Mouse (Mus musculus): ENCODE results near the gene Dixdc1. TPM values are rescaled to one million over a fixed set of nuclear protein-coding genes. Genes with fewer than 3 reads are reported as not detected.

Gene Dixdc1
- total RNA-seq, 2 experiments from 2014 or later, result 12.6 to 14.8 TPM

DNA sequence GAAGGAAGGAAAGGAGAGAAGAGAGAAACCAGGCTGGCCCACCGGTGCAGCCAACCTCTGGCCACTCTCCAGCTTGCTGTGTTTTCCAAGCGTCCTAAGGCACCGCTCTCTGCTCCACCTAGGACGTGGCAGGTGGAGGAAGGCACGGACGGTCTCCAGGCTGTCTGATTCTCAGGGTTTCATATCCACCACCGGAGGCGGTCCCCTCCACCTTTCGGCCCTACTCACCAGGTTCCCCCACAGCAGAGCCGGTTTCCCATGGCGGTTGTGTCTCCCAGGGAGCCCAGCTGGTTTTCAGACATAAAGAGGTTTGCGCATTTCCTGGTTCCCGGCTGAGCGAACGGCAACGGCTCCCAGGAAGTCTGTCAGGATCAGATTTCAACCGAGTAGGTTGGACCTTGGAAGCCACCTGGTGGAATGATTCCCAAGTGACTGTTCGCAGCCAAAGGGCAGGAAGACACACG lies 6.9 kb upstream of the Dixdc1 start, which contains the start of gene 2310030G06Rik:
Gene 2310030G06Rik (minus strand): TSS at position 323 of the 464 bp plus-strand sequence.
- DNase-seq (ENCODE audit: low spot score in 2 of 2), result no peak

DNA sequence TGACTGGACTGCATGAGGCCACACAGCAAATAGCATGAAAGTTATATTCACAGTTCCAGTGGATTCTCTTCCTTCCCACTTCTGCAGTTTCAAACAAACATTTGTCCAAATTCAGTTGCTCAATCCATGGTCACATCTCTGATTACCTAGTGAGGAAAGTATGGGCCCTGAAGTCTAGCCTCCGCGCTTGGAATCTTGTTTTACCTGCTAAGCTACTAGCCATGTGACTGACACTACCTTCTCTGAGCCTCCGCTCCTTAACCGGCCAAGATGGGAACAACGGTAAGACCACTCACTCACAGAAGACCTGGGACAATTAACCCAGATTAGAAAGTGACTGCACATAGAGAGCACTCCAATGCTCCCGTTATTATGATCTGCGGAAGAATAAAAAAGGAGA lies 6.5 kb upstream of the Dixdc1 start:
- no peak for DNase-seq (ENCODE audit: low spot score in 2 of 2)

DNA sequence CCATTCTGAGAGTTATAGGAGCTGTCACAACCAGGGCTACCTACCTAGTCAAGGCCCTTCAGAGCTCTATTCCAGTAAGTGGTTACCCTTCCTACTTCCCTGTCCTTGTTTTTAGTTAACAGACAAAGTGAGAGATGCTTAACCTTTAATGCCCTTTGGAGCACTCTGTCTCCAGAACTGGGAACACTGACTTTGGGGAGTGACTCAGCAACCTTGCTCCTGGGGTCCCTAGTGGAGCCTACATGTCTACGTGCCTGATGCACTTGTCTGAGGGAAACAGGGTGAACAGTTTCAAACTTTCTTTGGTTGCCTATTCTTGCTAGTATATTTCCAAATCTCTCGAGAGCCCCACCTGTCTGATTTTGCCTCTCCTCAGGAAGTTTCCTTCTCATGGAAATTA lies 3.4 kb upstream of the Dixdc1 start:
- no peak for DNase-seq (ENCODE audit: low spot score in 2 of 2)

DNA sequence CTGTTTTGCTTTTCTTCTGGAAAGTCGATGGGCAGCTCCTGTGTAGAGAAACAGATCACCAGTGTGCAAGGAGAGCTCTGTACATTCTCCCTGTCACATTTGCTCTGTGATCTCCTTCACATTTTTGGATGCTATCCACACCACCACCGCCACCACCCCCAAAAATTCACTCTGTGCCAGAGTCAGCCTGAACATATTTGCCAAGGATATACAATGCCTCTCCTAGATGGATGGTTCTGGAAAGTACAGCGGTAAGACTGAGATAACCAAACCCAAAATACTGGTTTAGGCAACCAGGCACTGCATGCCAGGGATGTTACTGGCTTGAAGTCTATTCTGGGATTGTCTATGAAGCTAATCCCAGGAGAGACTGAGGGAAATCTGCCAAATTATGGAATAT lies 2.9 kb upstream of the Dixdc1 start:
- DNase-seq (ENCODE audit: low spot score in 2 of 2), result no peak

DNA sequence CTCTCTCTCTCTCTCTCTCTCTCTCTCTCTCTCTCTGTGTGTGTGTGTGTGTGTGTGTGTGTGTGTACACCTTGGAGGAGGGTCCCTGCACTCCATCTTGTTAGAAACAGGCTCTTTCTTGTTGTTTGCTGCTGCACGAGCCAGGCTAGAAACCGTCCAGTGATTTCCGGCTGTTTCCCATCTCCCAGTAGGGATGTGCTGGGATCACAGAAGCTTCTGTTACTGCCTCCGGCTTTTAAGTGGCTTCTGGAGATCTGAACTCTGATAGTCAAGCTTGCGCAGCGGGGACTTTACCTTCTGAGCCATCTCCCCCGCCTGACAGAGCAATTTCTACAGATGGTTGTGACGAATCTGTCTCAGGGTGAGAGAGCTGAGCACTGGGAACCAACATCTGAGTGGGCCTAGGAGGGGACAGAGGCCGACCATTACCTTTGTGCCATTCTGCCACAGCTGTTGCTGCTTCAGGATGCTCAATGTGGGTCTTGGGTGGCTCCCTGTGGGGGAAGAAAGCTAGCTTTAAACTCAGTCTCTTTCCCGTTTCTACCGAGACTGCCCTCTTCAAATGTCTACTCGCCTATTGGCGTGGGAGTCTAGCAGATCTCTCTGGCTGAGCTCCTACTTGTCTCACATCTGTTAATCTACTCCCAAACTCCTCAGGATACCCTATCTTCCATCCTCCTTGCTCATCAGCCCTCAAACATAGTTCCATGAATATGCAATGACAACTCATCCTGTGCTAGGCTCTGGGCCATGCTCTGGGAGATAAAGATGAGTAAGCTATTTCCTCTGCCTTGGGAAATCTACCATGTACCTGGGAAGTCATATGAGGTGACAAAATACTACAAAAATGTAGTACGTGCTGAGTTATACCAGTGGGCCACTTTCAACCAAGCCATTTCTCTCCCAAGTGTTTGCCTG lies 1.8 kb upstream of the Dixdc1 start:
- no peak for DNase-seq (ENCODE audit: low spot score in 2 of 2)

DNA sequence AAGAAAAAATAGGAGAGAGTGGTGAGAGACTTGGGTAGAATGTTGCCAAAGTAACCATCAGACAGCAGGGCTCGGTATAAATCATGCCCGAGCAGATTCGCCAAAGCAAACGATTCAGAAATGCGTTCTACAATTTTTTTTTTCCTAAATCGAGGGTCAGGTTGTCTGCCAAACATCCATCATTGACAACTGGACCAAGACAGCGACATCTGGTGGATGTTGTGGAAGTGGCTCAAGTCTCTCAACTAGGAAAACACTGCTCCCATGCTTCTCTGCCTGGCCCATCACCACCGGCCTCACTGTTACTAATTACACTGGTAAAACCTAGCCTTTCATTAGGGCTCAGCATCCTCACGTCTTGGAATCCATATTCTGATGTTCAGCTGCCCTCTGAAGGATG lies 4.3 kb downstream of the Dixdc1 start:
- DNase-seq (ENCODE audit: low spot score in 2 of 2), result peak in 1 of 2 experiments; percentile 47

DNA sequence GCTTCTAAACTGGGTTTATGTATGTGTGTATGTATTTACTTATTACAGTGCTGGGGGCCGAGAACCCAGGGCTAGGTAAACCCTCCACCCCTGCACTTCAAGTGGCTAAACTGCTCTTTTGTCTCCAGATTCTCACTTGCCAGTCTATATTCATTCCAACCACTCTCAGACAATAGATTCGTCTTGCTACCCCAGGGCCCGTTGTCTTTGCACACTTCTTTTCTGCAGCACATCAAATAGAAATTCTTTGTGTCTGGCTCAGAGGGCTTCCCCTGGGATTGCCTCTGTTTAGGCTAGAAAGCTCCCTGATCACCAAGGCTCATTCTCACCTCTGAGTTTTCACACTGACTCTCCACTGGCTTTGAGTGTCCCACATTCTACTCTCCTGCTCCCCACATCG lies 6.8 kb downstream of the Dixdc1 start:
- DNase-seq (ENCODE audit: low spot score in 2 of 2), result no peak

DNA sequence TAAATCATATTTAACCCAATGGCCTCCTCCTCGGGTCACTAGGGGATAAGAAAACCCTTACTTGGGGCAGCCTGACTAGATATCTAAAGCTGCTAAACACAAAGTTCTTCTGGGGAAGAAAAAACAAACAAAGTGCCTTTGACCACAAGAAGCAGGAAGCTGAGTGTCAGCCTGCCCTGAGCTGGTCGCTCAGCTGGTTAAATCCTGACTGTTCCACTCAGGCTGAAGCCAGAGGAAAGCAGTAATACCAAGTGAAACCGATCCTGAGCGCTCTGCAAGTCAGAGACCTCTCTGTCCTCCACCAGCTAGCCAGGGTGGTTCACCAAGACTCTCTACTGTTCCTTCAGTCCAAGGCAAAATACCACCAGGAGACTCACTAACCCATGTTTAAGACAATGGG lies 9.7 kb downstream of the Dixdc1 start:
- DNase-seq (ENCODE audit: low spot score in 2 of 2), result no peak

DNA sequence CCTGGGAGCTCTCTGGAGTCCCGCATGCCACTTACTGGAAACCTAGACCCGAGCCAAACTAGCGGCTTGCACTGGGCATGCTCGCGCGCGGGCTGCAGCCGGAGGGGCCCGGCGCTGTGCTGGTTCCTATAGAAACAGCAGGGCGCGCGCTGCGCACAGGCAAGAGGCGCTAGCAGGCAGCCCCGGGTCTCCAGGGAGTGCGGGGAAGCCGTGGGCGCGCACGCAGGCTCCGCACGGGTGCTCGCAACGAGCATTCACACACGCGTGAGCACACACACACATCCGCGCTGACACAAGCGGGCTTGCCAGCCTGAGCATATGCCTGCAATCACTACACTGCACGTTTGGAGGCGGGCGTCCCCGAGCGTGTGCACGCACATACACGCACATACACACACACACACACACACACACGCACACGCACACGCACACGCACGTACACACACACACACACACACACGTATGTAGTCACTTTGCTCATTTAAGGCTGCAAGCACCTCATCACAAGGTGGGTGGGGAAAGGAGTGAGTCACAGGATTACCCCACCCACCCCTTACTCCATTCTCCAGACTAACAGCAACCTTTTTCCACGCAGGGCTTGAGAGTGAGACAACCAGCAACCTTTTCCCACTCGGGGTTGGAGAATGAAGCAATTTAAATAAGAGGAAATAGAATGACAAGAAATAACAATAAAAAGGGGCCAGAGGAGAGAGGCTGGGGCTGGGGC lies 11.2 kb downstream of the Dixdc1 start:
- DNase-seq (ENCODE audit: low spot score in 2 of 2), result peak; percentile 64 to 81

DNA sequence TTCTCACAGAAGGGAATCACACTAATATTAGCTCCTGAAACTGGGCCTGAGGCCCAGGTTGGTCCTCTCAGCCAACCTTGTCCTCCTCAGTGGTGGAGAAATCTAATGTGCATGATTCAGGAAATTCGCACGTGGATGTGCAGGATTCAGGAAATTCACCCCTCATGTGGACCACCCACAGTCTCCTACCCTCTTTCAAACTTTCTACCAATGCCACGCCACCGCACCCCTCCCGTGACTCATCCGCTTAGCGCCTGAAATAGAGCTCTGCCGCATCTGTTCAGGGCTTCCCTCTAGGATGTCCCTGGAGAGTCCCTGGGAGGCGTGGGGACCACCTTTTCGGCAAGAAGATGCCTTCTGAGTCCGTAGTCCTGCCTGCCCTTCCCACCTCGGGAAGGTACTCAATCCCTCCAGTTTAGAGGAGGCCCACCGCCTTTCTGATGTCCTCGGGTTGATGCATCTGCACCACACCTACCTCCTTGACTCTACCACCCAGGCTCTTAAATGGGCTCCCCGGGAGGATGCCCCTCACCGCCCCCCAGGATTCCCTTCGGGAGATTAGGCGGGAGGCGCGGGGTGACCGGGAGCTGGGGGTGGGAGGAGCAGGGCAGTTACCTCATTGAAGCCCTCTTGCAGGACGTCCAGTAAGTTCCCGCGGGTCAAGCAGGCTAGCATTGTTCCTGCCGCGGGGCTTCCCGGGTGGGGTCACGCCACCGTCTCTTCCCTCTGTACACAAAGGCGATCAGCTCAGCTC lies 12.0 kb downstream of the Dixdc1 start:
- DNase-seq (ENCODE audit: low spot score in 2 of 2), result no peak

DNA sequence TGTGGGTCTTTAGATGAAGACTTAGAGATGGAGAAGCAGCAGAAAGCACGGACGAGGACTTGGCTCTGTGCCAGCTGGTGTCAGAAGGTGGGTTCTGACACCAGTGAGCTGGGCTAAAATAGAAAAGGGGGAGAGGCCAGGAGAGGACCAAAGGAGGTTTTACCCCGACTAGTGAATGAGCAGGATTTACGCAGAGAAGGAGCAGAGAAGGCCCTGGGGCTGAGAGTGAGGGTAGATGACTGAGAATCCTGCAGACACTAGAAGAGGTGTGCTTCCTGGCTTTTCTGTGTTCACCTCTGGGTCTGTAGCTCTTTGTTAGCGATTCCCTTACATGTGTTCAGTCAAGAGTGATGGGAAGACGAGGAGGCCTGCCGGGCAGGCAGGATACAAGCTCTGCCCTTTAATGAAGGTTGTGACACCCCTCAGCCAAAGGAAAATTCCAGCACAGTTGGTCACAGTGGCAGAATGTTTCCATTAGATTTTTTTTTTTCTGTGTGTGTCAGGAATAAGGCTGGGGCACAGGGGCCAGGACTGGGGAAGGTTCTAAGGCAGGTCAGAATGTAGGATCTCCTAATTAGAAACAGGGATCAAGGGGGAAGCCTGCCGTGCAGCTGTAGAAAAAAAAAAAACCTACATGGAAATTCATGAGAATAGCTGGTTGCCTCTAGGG lies 13.3 kb downstream of the Dixdc1 start:
- DNase-seq (ENCODE audit: low spot score in 2 of 2), result no peak

DNA sequence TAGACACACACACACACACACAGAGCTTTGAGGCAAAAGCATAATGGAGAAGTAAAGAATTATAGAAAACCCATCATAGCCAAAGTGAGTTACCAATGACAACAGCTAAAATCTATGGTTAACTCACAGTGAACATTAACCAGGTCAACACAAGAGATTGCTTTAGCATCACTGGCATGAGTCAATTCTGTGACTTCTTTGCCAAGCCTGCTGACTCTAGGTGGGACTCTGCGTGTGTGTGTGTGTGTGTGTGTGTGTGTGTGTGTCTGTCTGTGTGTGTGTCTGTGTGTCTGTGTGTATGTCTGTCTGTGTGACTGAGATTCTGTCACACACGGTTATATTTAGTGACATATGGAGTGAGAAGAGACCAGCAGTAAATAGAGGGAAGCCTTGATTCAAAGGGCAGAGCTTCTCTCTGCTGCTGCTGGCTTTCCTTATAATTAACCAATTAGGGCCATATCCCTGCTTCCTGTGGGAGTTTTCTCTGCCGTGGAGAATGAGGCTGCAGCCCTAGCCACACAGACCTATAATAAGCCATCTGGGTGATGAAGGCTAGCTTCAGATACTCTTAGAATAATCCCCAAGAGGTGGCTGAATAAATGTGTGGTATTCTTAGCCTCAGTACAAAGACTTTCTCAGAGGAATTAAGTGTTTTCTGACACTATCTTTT lies 14.5 kb downstream of the Dixdc1 start:
- DNase-seq (ENCODE audit: low spot score in 2 of 2), result no peak

DNA sequence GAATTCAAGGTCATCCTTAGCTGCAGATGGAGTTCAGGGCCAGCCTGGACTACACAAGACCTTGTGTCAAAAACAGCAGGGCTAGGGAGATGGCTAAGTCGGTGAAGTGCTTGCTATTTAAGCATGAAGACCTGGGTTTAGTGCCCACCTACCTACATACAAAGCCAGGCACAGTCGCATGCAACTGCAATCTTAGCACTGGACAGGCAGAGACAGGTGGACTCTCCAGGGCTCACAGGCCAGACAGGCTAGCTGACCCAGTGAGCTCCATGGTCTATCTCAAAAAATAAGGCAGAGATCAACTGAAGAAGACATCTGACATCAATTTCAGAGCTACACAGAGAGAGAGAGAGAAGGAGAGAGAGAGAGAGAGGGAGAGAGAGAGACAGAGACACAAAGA lies 15.2 kb downstream of the Dixdc1 start:
- DNase-seq (ENCODE audit: low spot score in 2 of 2), result no peak

DNA sequence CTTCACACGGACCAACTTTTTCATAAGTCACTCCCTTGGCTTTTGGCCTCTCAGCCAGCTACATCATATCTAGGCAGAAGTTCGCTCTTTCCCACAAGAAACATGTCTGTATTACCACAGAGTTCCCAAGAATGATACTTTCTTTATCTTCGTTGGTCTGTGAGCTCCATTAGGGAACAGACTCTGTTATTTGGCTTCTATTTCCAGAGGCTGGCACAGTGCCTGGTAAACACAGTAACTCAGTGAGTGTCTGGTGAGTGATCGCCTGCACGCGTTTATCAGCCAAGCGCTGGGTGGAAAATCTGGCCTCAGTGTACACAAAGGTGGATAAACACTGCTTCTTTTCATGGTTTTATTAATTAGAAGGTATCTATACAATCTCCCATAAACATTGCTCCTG lies 15.9 kb downstream of the Dixdc1 start:
- peak; percentile 48 to 78 for DNase-seq (ENCODE audit: low spot score in 2 of 2)

DNA sequence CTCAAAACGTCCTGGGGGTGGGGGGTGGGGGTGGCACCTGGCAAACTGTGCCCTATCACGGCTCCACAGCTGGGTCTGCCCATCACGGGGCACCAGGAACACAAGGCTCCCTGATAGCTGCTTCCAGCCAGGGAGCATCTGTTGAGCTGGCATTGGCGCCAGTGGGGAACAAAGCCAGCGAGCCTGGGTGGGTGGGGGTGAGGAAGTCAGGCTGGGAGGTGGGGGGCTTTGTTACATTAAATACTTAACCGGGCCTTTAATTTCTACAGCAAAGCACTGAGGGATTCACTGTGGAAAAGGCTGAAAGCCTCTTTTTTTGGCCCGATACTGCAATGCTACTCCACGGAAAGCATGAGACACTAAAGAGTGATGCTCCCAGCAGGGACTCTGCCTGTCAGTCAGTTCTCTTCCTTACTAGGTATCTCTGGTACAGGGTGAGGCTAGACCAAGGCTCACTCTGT lies 16.8 kb downstream of the Dixdc1 start:
- peak in 1 of 2 experiments; percentile 59 for DNase-seq (ENCODE audit: low spot score in 2 of 2)

DNA sequence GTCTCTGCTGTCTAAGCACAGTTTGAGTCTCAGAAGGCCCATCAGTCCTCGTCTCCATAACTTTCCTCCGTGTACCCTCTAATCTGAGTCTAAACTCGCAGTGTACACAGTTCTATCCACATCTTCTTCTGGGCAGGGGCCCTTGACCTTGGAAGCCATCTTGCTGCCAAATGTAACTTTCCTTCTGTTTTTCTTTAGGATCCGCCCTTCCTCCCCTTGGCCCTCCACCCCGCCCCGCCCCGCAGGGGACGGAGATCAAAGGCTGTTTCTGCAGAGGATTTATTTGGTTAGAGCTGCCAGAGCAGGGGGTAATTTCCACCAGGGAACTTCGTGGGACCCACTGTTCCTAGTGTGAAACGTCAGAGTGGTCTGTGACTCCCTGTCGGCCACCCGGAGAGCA lies 18.3 kb downstream of the Dixdc1 start:
- no peak for DNase-seq (ENCODE audit: low spot score in 2 of 2)

DNA sequence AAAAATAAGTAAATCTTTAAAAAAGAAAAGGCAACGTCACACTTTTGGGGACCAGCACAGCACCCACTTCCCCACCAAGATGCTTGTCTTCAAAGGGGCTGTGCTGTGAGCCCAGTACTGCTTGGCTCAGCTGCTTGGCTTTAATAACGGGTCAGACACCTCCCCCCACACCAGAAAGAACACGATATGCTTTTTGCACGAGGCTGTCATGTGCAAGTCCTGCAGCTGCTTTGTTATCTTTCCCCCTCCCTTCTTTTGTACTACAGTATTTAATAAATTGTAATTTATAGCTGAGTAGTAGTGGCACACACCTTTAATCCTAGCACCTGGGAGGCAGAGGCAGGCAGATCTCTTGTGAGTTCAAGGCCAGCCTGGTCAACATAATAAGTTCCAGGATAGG lies 20.4 kb downstream of the Dixdc1 start:
- no peak for DNase-seq (ENCODE audit: low spot score in 2 of 2)

DNA sequence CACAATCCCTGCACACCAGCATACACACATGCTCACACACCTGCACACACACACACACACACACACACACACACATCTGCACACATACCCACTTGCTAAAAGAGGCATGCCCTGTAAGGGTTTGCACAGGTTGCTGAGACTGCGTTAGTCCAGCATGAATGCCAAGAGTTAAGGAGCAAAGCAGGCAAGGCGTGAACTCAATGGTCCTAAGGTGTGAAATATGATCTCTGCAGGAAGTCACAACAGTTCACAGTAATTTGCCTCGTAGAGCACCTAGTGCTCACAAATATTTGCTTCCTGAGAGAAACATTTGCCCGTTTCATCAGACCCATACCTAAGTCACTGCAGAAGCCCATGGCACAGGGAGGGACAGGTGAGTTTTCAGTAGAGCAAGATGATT lies 25.1 kb downstream of the Dixdc1 start:
- no peak for DNase-seq (ENCODE audit: low spot score in 2 of 2)

DNA sequence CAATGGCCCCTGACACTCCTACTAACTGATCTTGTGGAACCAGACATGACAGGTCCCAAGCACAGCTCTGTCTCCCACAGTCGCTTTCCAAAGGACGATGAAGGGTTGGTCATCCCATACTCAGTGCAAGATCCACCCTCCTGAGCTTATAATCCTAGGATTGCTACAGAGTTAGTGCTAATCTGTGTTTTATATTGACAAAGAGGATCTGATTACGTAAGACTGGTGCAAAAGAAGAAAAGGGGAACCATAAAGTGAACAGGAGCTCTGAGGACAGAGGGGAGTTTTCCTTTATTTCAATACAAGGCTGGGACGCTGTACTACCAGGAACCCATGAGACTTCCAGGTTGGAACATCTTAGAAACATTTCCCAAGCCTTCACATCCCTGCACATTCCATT lies 28.0 kb downstream of the Dixdc1 start:
- DNase-seq (ENCODE audit: low spot score in 2 of 2), result no peak

DNA sequence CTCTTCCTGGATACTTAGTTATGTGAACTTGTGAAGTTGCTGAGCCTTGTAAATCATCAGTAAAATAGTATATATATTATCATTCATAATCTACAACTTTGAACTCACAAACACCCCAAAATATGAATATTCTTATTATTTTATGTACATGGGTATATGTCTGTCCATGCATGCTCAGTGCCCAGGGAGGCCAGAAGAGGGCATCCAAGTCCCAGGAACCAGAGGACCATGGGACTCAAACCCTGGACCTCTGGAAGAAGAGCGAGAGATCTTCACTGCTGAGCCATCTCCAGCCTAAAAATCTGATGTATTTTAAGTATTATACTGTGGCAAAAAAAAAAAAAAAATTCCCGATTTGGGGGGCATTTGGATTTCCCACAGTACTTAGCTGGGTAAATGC lies 30.2 kb downstream of the Dixdc1 start:
- no peak for DNase-seq (ENCODE audit: low spot score in 2 of 2)

Measured in gastrocnemius, postnatal 4 days (tissue).